Mouse (Mus musculus) testis, postnatal 10 days (tissue): ENCODE results near the gene Qprt.
"Not testable (repeated sequence)": the region's sequence is repeated elsewhere in the genome, so short reads cannot be mapped to it uniquely, and the experiment has no call there.

ENCODE experiments used
- DNase-seq: peaks from one replicate; pipeline ENCODE4 v3.0.0; 2021; ENCODE audit warnings: low spot score

The Qprt gene

GRCm38 (mm10) chr7:127096456-127096855 lies 25.6 kb downstream of the Qprt start:
- DNase-seq = no peak

DNA sequence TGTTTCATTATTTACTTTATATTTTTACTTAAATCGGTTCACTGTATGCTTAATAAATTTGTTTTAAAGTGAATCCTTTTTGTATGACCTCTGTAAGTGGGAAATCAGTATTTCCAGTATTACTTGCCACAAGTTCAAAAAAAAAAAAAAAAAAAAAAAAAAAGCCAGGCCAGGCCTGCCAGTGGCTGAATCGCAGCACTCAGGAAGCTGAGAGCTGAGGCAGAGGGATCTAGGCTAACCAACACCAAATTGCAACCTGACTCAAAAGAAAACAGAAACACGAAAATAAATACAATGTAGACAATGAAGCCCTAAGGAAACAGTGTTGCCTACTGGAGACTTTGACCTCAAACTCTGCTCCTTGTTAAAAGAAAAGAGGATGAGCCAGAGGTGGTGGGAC lies 28.1 kb downstream of the Qprt start:
- no peak for DNase-seq

DNA sequence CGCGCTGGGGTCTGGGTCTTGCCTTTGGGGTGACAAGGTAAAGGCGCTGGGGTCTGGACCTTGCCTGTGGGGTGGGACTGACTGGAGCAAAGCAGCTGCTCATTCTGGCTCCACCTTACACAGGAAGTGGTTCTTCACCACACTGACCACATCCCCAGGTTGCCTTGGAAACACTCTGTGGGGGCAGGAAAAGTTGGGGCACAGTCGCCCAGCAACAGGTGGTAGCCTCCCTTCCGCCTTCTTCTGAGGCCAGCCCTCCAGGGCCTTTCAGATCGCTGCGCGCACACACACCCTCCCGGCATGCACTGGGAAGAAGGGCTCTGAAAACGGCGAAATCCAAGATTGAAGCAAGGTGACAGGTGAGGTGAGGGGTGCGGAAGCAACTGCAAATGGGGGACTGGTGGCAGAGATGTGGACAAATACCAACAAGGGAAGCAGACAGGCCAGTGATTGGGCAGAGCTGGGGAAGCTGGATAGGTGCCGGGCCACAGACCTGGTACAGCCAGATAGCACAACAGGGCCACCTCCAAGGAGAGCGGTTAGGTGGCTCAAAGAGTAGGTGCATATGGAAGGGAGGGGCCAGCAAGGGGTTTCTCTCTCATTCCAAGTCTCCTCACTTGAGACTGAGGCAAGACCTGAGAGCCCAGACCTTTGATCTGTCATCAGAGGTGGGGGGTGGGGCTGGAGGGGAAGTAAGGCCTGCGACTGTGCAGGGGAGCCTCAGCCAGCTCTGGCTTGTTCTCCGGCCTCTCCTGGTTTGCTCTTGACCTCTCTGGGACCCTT lies 30.7 kb downstream of the Qprt start, which contains the start of gene AI467606:
TSS of gene AI467606 (plus strand) at position 246 of the 783 bp plus-strand sequence.
- DNase-seq = no peak

DNA sequence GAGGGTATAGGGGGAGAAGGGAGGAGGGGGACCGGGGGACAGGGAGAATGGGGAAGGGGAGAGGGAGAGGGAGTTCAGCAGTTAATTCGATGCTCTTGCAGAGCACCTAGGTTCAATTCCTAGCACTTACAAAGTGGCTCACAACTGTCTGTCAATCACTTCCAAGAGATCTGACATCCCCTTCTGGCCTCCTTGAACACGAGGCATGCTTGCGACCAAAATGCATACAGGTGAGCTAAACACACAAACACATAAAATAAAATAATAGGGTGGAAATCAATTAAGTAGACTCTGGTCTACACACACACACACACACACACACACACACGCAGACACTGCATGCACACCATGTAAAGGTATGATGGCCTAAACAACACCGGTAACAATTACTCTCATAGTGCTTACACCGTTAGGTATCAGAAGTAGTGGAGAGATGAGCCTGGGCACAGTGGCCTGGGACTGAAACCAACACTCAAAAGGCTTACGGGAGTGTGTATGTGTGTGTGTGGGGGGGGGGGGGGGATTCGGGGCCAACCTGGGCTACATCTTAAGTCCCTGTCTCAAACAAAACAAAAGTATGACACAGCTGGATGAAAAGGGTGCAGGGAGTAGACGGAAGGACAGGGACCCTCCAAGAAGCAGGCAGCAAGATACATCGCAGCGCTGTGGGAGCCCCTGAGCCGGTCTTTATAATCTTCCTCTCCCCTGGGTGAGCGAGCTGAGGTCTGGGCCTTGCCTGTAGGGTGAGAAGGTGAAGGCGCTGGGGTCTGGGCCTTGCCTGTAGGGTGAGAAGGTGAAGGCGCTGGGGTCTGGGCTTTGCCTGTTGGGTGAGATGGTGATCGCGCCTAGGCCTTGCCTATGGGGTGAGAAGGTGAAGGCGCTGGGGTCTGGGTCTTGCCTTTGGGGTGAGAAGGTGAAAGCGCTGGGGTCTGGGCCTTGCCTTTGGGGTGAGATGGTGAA lies 31.6 kb downstream of the Qprt start:
- no peak for DNase-seq

DNA sequence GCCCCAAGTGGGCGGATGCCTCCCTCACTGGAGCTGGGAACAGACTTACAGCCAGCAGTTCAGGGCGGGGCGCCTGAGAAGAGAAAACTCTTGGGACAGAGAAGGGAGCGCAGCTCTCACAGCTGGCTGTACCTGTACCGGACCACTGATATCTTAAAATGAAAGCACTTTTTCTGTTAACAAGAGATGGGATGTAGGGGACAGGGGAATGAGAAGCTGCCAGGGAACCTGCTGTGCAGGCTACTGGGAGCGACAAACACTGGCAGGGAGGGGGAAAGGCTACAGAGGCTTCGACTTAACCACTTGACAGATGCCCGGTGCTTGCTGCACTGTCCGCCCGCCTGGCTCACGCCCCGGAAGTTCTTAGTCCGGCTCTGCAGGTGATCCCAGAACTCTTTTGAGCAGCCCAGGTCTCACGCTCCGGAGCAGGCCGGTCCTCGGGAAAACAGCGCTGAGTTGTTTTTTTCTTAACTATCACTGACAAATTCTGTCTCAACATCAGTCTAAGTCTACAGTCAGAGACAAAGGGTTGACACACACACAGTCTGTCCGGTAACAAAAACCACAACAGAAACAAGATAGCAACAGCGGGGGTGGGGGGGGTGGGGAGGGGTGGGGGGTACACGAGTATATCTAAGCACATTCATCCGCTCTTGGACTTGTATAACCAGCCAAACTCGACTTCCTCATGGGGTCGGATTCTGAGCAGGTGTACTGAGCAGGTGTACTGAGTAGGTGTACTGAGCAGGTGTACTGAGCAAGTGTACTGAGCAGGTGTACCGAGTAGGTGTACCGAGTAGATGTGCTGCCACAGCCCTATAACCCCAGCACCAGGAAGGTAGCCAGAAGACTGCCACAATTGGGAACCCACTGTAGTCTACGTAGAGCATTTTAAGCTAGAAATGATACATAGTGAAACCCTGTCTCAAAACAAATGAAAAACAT lies 32.9 kb downstream of the Qprt start:
- DNase-seq = no peak

DNA sequence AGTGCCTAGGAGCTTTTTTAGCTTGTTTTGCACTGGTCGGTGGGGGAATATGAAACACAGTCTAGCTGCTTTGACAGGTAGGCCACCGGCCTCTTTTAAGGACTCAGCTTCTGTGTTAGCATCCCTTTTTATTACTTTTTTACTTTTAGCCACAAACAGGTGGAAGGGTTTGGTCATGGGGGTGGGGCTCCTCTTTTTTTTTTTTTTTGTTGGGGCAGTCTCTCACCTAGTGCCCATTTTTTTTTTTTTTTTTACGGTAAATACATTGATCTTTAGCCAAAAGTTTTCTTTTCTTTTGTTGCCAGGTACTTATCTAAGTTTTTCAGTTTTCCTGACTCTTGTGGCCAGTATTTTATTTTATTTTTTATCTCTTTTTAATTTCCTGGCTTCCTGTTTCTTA lies 33.9 kb downstream of the Qprt start:
- DNase-seq = no peak

GRCm38 (mm10) chr7:127087278-127088010 lies 34.6 kb downstream of the Qprt start, which contains the start of gene Zg16:
Gene Zg16, minus strand, starts transcription at chr7:127087328.
- not testable (repeated sequence) for DNase-seq

DNA sequence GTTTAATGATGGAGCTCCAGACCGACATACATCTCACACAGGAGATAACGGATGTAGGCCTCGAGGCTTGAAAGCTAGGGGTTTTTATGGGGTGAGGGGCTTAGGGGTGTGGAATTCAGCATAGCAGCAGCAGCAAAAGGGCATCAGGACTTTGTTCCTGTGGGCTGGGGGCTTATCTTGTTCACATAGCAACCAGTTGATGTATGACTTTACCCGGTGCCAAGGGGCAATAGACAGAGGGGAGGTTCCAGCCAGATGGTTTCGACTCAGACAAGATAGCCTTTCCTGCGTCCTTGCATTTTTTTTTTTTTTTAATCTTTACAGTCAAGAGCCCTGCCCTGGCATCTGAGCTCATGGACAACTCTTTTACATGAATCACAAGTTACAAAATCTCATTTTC lies 36.3 kb downstream of the Qprt start:
- DNase-seq = not testable (repeated sequence)

DNA sequence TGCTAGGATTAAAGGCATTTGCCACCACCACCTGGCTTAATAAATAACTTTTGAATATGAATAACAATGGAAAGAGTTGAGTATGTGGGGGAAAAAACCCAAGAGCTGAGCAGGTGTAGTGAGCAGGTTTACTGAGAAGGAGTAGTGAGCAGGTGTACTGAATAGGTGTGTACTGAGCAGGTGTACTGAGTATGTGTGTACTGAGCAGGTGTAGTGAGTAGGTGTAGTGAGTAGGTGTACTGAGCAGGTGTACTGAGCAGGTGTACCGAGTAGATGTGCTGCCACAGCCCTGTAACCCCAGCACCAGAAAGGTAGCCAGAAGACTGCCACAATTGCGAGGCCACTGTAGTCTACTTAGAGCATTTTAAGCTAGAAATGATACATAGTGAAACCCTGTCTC lies 37.2 kb downstream of the Qprt start:
- DNase-seq = no peak

DNA sequence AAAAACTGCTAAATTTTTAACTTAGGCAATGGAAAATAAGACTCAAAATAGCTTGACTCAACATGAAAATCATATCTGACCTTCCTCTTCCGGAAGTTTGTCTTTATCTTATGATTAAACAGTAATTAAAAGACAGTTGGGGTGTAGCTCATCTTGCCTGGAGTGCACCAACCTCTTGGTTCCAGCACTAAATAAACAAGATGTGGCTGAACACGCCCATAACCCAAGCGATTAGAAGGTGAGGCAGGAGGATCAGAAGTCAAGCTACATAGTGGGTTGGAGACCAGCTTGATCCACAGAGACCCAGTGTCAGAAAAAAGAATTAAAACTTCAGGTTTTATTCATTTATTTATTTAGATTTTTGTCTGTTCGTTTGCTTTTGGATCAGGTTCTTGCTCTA lies 38.3 kb downstream of the Qprt start:
- DNase-seq = no peak

- no peak for DNase-seq
Observed at GRCm38 (mm10) chr7:127082995-127083394, 39.0 kb downstream of the Qprt start.

DNA sequence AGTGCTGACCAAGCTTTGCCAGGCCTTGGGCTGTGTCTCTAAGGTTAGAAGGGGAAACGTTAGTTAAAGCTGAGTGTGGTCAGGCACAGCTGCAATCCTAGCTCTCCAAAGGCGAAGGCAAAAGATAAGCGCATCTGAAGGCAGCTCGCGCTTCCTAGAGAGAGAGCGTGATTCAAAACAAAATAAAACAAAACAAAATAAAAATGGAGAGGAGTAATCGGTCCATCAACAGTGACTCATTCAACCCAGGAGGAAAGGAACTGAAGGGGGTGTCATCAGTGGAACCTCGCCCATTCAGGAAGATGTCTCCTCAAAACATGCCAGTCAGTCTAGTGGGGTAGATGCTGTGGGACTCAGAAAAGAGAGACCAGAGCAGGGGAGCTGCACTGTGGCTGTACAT lies 39.8 kb downstream of the Qprt start:
- no peak for DNase-seq

DNA sequence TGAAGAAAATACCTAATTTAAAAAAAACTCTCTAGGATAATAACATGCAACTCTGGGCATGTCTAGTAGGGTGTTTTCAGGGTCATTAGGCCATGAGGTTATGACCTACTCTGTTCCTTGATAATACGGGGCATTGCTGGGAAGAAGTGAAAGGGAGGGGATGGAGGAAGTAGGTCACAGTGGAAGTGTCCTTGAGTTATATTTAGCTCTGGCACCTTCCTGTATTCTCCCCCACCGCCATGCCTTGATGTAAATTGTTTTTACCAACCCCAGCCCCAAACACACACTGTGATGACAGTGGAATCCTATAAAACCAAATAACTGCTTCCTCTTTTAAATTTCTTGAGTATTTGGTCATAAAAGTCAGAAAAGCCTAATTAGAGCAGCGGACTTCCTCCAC lies 42.0 kb downstream of the Qprt start:
- no peak for DNase-seq

DNA sequence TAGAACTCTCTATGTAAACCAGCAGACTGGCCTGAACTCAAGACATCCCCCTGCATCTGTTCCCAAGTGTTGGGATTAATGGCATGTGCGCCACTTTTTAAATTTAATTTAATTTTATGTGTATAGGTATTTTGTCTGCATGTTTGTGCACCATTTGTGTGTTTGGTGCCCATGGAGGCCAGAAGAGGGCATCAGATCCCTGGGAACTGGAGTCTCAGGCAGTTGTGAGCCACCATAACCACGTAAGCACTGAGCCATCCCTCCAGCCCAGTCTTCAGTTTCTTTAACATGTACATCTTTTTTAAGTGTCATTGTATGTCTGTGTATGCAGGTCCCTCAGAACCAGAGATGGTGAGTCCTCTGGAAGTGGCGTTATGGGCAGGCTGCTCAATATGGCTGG lies 44.3 kb downstream of the Qprt start:
- no peak for DNase-seq

GRCm38 (mm10) chr7:127076188-127076587 lies 45.8 kb downstream of the Qprt start:
- no peak for DNase-seq

DNA sequence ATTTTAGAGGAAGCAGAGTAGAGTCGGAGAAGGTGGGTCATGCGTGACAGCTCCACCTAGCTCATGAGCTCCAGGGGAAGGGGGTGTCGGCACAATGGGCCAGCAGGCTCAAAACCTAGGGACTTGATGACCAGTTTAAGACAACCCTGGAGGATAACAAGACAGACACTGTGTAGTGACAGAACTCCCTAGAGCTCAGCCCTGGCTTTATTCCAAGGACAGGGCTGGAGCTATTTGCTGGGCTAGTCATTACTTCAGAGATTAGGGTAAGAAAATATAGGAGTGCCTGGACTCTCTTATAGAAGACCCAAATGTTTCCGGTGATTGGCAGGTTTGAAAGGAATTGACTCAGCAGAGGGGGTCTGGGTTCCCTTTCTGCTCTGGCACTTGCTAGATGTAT lies 48.8 kb downstream of the Qprt start:
- DNase-seq = no peak

DNA sequence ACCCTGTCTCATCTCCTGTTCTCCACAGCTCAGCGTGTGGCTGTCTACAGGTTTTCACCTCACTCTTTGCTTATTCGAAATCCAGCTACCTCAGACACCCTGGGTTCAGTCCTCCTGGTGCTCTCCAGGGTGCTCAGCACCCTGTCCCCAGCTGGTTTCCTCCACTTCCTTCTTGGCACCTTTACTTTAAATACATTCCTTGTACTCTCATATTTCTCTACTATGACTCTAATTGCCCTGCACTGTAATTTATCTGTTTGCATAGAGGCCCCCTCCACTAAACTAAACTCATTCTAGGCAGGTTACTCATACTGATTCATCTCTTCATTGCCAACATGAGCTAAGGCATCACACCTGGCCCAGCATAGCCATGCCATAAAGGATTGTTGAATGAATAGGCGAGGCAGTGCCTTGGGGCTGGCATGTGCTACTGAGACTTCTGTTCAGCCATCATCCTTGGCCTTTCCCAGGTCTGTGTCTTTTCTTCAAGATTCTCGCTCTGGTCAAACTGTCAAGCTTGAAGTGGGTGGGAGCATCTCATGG lies 51.1 kb downstream of the Qprt start:
- DNase-seq = no peak

- no peak for DNase-seq
Observed at GRCm38 (mm10) chr7:127066317-127066716, 55.7 kb downstream of the Qprt start.

DNA sequence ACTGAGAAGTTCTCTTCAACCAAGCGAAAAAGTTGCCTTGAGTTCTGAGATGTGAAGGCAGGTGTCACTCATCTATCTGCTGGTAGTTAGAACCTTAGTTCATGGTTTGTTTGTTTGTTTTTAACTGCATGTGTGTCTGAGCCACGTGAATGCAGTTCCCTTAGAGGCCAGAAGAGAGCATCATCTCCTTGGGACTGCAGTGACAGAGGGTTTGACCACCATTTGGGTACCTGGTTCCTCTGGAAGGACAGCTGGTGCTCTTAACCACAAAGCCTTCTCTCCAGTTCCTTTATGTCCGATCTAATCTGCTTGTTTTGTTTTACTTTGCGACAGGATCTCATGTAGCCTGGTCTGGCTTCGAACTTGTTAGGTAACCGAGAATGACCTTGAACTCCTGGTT lies 56.5 kb downstream of the Qprt start:
- no peak for DNase-seq
